Mouse (Mus musculus) liver, adult 2 months (tissue): ENCODE results near the gene 2310009B15Rik.

Source experiments
- CTCF ChIP-seq: fragments of 200-500 bp; IDR thresholded peaks from 2 replicates; pipeline ENCODE4 v1.5.1; 2011; ENCODE audit warnings: low read depth, low read length, control low read depth
- POLR2A ChIP-seq: fragments of 200-500 bp; IDR thresholded peaks from 2 replicates; pipeline ENCODE4 v1.6.1; 2011; ENCODE audit warnings: low read length, control low read depth; ENCODE audit not compliant: insufficient read depth; ENCODE audit errors: extremely low read depth

- TF ChIP-seq CTCF: no peak
- no peak for TF ChIP-seq POLR2A
Measured at GRCm38 (mm10) chr1:138876371-138877045, 19.9 kb upstream of the 2310009B15Rik start.
